Comparison of ENCODE assay signal across 8 mouse cellular contexts in the genomic region with DNA sequence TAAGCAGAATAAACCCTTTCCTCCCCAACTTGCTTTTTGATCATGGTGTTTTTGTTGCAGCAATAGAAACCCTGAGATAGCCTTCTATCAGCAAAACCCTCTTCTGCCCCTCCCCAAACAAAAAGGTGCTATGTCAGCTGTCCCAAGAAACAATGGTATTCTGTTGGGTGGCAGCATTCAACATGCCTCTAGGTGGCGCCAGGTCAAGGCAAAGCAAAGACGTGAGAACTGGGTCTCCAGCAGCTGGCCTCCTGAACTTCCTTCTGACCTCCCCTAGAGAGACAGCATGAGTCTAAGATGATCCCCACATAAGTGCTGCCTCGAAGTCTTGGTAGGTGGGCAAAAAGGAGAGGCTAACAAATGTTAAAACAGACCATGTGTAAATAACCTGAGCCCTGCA. TPM values are rescaled to one million over a fixed set of nuclear protein-coding genes. Genes with fewer than 3 reads are reported as not detected.
DNase-seq lines count a peak whose midpoint lies in the region; ATAC-seq and TF ChIP-seq lines count a peak whose summit lies in the region.

No protein-coding gene starts in this region.

- no peak overlapping the region for H3K4me2 ChIP-seq in kidney, postnatal 0 days (ENCODE audit: low read length)

- peak; percentile 70; the same call in 1 of the 2 replicates for TF ChIP-seq EP300 in heart, adult 2 months (IDR thresholded peaks at IDR 0.05; ENCODE audit: insufficient read depth, low read depth, low read length)

- peaks cover 13% of the 10 kb centered on the region for H3K4me1 ChIP-seq in heart, adult 2 months (ENCODE audit: control insufficient read depth, insufficient read depth, low read length)
- no peaks in the 10 kb centered on the region for H3K4me1 ChIP-seq in heart, embryonic 10.5 days
- H3K4me1 ChIP-seq in kidney, postnatal 0 days (replicated peaks; ENCODE audit: insufficient read depth, low read length), result no peaks in the 10 kb centered on the region

- no peak overlapping the region for H3K4me3 ChIP-seq in heart, adult 2 months
- no peak overlapping the region for H3K4me3 ChIP-seq in heart, embryonic 10.5 days
- H3K4me3 ChIP-seq in kidney, postnatal 0 days (replicated peaks; ENCODE audit: low read depth, low read length), result no peak overlapping the region

- intact Hi-C loops in heart, adult 2 months (cut with DNase I), result loop anchor here (1.0 kb wide), 1 partner anchor 110 kb away; no protein-coding TSS in a partner anchor

- H3K36me3 ChIP-seq in heart, adult 2 months (ENCODE audit: control insufficient read depth, insufficient read depth, low read length), result peaks cover 7% of the 10 kb centered on the region; the same call in 1 of the 2 replicates
- peaks cover 74% of the 10 kb centered on the region for H3K36me3 ChIP-seq in heart, embryonic 10.5 days
- peaks cover 30% of the 10 kb centered on the region for H3K36me3 ChIP-seq in kidney, postnatal 0 days (ENCODE audit: insufficient read depth, low read length)

- 8% methylated on average over 3 of the region's 3 CpGs for WGBS in heart, adult 2 months
- 15% methylated on average over 3 of the region's 3 CpGs for WGBS in heart, embryonic 10.5 days
- 7% methylated on average over 3 of the region's 3 CpGs for WGBS in kidney, postnatal 0 days

- peak; percentile 63 to 69 for DNase-seq in heart, adult 2 months
- DNase-seq in heart, embryonic 10.5 days (ENCODE audit: low spot score), result no peak
- DNase-seq in A20 (ENCODE audit: low read depth, low spot score) (peak; percentile 78), WW6 (ENCODE audit: low read depth, low spot score) (peak; percentile 20)
- DNase-seq in embryo, embryonic 9.5 days (ENCODE audit: extremely low spot score), result peak; percentile 40
- peak; percentile 83 for DNase-seq in kidney, postnatal 0 days (ENCODE audit: low spot score)
- peak; percentile 54 for DNase-seq in mesoderm, embryonic 11.5 days (ENCODE audit: low read depth, low spot score)
- peak; percentile 54 for DNase-seq in yolk sac, embryonic 10.5 days (ENCODE audit: low spot score)

- H3K27me3 ChIP-seq in heart, adult 2 months (ENCODE audit: control insufficient read depth, insufficient read depth, low read length), result no peaks in the 10 kb centered on the region
- H3K27me3 ChIP-seq in heart, embryonic 10.5 days (ENCODE audit: insufficient read depth, poor library complexity, severe bottlenecking), result no peaks in the 10 kb centered on the region
- H3K27me3 ChIP-seq in kidney, postnatal 0 days (ENCODE audit: insufficient read depth, low read length), result no peaks in the 10 kb centered on the region

- TF ChIP-seq CTCF in heart, adult 2 months (IDR thresholded peaks at IDR 0.05), result peak; percentile 87
- TF ChIP-seq CTCF in kidney, postnatal 0 days (IDR thresholded peaks at IDR 0.05; ENCODE audit: low read depth), result peak; percentile 86

- H3K79me2 ChIP-seq in heart, adult 2 months (replicated peaks; ENCODE audit: control insufficient read depth, insufficient read depth, low read length), result no peaks in the 10 kb centered on the region; the same call in 1 of the 2 replicates

- ATAC-seq in kidney, postnatal 0 days (replicated peaks; ENCODE audit: low FRiP score, low read depth), result no peak

- H3K27ac ChIP-seq in heart, adult 2 months, result no peak overlapping the region
- H3K27ac ChIP-seq in heart, embryonic 10.5 days, result no peak overlapping the region
- H3K27ac ChIP-seq in kidney, postnatal 0 days, result no peak overlapping the region

- no peak overlapping the region for H3K9ac ChIP-seq in heart, adult 2 months (ENCODE audit: low read depth, low read length)
- H3K9ac ChIP-seq in kidney, postnatal 0 days (ENCODE audit: low read depth, low read length), result no peak overlapping the region

- no peaks in the 10 kb centered on the region for H3K9me3 ChIP-seq in heart, embryonic 10.5 days
- no peaks in the 10 kb centered on the region for H3K9me3 ChIP-seq in kidney, postnatal 0 days (replicated peaks; ENCODE audit: low read length)

- no peak for TF ChIP-seq POLR2A in heart, adult 2 months (IDR thresholded peaks at IDR 0.05; ENCODE audit: insufficient read depth, low read depth, low read length)

RNA-seq across cellular contexts. Expression of gene Npas1, which starts 29.8 kb away (rescaled TPM):
- not detected for total RNA-seq in heart, adult 2 months (2021)
- polyA plus RNA-seq in heart, adult 2 months (2012; rRNA removed), result not detected in 2 replicates
- polyA plus RNA-seq in heart, embryonic 10.5 days (2016; fragmentation: Nextera tagmentation; extraction: Ambion mirVana), result 0.34 and 0.45 TPM in 2 replicates
- 0.33 TPM in 2 replicates for polyA plus RNA-seq in kidney, postnatal 0 days (2015; fragmentation: Nextera tagmentation; extraction: Ambion mirVana)

RNA-seq across cellular contexts. Expression of gene Tmem160, which starts 54.7 kb away (rescaled TPM):
- total RNA-seq in heart, adult 2 months (2021), result 10 to 100 TPM; 82.9 to 88.2 TPM
- 109 and 140 TPM in 2 replicates for polyA plus RNA-seq in heart, adult 2 months (2012; rRNA removed)
- 90.2 and 91.9 TPM in 2 replicates for polyA plus RNA-seq in heart, embryonic 10.5 days (2016; fragmentation: Nextera tagmentation; extraction: Ambion mirVana)
- 74.2 and 81.9 TPM in 2 replicates for polyA plus RNA-seq in kidney, postnatal 0 days (2015; fragmentation: Nextera tagmentation; extraction: Ambion mirVana)
